Mouse (Mus musculus) embryonic facial prominence, embryonic 11.5 days (tissue): ENCODE measurements around the gene Bnipl. TPM values are rescaled to one million over a fixed set of nuclear protein-coding genes. Genes with fewer than 3 reads are reported as not detected.

Experiments
- ATAC-seq: fragments of 200-750 bp; cut with Nextera tagmentation; replicated peaks from 2 replicates; pipeline ENCODE4 v1.8.0; 2017; ENCODE audit warnings: low read depth; ENCODE audit not compliant: insufficient number of reproducible peaks, low FRiP score, low TSS enrichment
- DNase-seq: peaks from one replicate; pipeline ENCODE4 v3.0.0-alpha.2; 2015; ENCODE audit warnings: low spot score
- H3K27ac ChIP-seq: fragments of 300-500 bp; sonication (generic); replicated peaks from 2 replicates; pipeline ENCODE4 v1.5.1; 2014; ENCODE audit warnings: mild to moderate bottlenecking, low read depth, low read length, control low read depth
- H3K27me3 ChIP-seq: fragments of 300-500 bp; sonication (generic); 2 replicates; pipeline ENCODE4 v1.6.1; 2014; ENCODE audit warnings: mild to moderate bottlenecking, low read length, moderate library complexity, mixed read lengths; ENCODE audit not compliant: control insufficient read depth, insufficient read depth
- H3K36me3 ChIP-seq: fragments of 300-500 bp; sonication (generic); replicated peaks from 2 replicates; pipeline ENCODE4 v1.6.1; 2014; ENCODE audit warnings: low read depth, mild to moderate bottlenecking, low read length, moderate library complexity, mixed read lengths; ENCODE audit not compliant: control insufficient read depth, insufficient read depth
- H3K4me1 ChIP-seq: fragments of 300-500 bp; sonication (generic); 2 replicates; pipeline ENCODE4 v1.6.1; 2014; ENCODE audit warnings: low read length, mixed read lengths; ENCODE audit not compliant: control insufficient read depth, insufficient read depth
- H3K4me2 ChIP-seq: fragments of 300-500 bp; sonication (generic); 2 replicates; pipeline ENCODE4 v1.6.1; 2014; ENCODE audit warnings: low read depth, mild to moderate bottlenecking, control low read depth, low read length, moderate library complexity
- H3K4me3 ChIP-seq: fragments of 300-500 bp; sonication (generic); 2 replicates; pipeline ENCODE4 v1.5.1; 2014; ENCODE audit warnings: low read depth, low read length, control low read depth
- H3K9ac ChIP-seq: fragments of 300-500 bp; sonication (generic); replicated peaks from 2 replicates; pipeline ENCODE4 v1.6.1; 2014; ENCODE audit warnings: mild to moderate bottlenecking, control low read depth, low read length
- H3K9me3 ChIP-seq: fragments of 300-500 bp; sonication (generic); replicated peaks from 2 replicates; pipeline ENCODE4 v1.6.1; 2016; ENCODE audit warnings: mild to moderate bottlenecking, low read length, inconsistent platforms, mixed read lengths; ENCODE audit not compliant: control insufficient read depth
- WGBS: fragments of 180-500 bp; shearing (Covaris S2); extraction: QIAGEN DNeasy Blood & Tissue Kit; methylation state at CpG from one replicate; pipeline ENCODE4 v1.1.7; 2014; 5-methylcytosine and 5-hydroxymethylcytosine counted together
- polyA plus RNA-seq: library from polyadenylated mRNA; unstranded; fragments of >200 nt; fragmentation: Nextera tagmentation; extraction: Ambion mirVana; gene quantifications from 2 replicates; pipeline ENCODE4 v1.2.1, GENCODE M21; 2014

The Bnipl gene
- polyA plus RNA-seq, 1 experiment from 2014 or later = 2.9 TPM

DNA sequence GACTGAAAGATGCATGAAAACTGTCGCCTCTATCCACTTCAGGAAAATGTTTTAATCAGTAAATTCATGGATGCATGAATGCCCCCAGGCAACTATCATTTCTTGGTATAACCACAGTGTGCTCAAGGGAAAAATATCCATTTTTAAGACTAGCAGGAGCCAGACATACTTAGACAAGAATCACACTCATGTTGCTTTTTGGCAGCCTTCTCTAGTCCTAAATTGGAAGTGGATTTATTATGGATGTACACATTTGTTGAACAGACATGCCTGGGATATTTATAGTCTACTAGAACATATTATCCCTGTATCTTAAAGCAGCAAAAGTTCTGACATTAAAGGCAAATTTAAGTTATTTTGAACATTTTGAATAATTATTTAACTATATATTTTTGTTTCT, 13.7 kb upstream of the Bnipl start:
- no peaks in the 10 kb centered on the region for H3K4me1 ChIP-seq
- DNase-seq = no peak
- H3K4me3 ChIP-seq = no peak overlapping the region
- H3K36me3 ChIP-seq = peaks cover 8% of the 10 kb centered on the region
- no peak overlapping the region for H3K9ac ChIP-seq
- no peak overlapping the region for H3K27ac ChIP-seq
- no peak overlapping the region for H3K4me2 ChIP-seq
- 84% methylated on average over 1 of the region's 1 CpGs for WGBS
- no peaks in the 10 kb centered on the region for H3K9me3 ChIP-seq
- no peak for ATAC-seq
- no peaks in the 10 kb centered on the region for H3K27me3 ChIP-seq

DNA sequence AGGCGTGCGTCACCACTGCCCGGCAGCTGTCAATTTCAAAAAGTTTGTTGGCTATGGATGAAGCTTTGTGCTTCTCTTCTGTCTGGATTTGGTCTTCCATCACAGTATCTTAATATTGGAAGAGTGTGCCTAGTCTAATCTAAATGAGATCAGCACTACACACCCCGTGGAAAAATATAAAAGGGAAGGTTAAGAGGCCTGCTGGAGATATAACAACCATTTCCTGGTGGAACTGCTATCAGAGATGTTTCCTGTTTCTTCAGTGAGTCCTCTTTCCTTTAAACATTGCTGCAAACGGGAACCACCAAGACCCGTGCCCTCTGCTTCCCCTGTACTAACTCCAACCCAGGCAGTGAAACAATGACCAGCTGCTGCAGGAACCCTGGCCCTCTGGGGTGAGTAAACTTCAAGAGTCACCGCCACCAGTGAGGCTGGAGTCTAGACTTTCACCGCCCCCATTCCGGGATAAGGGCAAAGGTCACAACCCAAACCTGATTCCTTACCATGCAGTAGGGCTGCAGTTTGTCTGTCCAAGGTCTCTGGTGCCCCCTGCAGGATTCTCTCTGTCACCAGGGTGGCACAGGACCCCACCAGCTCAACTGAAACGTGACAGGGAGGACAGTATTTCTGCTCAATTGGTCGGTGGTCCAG, 12.2 kb upstream of the Bnipl start:
- Histone ChIP-seq H3K36me3 (peaks cover 12% of the 10 kb centered on the region), H3K4me2 (no peak overlapping the region), H3K9ac (no peak overlapping the region), H3K27me3 (no peaks in the 10 kb centered on the region), H3K27ac (no peak overlapping the region), H3K9me3 (no peaks in the 10 kb centered on the region), H3K4me1 (no peaks in the 10 kb centered on the region), H3K4me3 (no peak overlapping the region)
- ATAC-seq (0 out of 2 replicates have a peak, but pooled peaks have one; percentile 67), DNase-seq (peak; percentile 66)
- 39% methylated on average over 11 of the region's 11 CpGs for WGBS

DNA sequence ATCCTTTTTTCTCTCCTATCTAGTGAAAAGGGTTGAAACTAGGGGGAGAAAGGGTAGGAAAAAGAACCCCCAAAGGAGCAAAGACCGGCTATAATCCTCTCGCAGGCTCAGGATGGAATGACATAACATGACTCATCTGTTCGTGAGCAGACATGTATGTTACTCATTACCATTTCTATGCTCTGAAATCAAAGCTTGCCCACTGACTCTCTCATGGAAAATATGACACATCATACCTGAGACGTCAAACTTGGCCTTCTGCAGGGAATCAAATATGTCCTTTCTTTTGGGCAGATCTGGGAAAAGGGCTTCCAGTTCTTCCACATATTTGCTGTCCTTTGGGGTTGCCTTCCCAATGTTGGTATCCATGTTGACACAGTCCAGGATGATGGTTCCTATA, 11.0 kb upstream of the Bnipl start:
- 86% methylated on average over 4 of the region's 4 CpGs for WGBS
- no peaks in the 10 kb centered on the region for H3K9me3 ChIP-seq

DNA sequence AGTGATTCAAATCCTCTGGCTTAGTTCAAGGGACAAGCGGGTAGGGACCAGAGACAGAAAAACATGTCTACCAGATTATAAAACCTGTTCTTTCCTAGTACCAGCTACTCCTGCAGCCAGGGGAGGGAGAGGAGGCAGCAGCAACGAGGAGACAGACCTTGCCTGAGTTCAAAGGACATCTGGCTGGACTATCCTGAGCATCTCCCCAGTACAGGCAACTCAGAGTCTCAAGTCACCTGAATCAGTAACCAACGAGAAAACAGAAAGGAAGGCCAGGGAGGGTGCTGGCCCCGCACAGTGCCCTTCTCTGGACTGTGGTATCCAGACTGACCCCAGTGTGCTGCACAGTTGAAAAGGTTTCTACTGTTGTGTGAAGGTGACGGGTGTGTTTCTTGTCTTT, 5.9 kb upstream of the Bnipl start:
- Histone ChIP-seq H3K36me3 (peaks cover 12% of the 10 kb centered on the region), H3K27ac (no peak overlapping the region), H3K4me1 (no peaks in the 10 kb centered on the region), H3K4me3 (no peak overlapping the region), H3K9ac (no peak overlapping the region), H3K4me2 (no peak overlapping the region), H3K27me3 (no peaks in the 10 kb centered on the region), H3K9me3 (no peaks in the 10 kb centered on the region)
- no peak for ATAC-seq
- 86% methylated on average over 5 of the region's 5 CpGs for WGBS
- no peak for DNase-seq

More for the DNA sequence above, 11.0 kb upstream of the Bnipl start:
- no peak overlapping the region for H3K9ac ChIP-seq
- H3K4me3 ChIP-seq = no peak overlapping the region
- no peak for ATAC-seq
- peaks cover 13% of the 10 kb centered on the region for H3K36me3 ChIP-seq
- no peak overlapping the region for H3K4me2 ChIP-seq
- no peak for DNase-seq
- H3K4me1 ChIP-seq = no peaks in the 10 kb centered on the region
- no peak overlapping the region for H3K27ac ChIP-seq
- no peaks in the 10 kb centered on the region for H3K27me3 ChIP-seq

DNA sequence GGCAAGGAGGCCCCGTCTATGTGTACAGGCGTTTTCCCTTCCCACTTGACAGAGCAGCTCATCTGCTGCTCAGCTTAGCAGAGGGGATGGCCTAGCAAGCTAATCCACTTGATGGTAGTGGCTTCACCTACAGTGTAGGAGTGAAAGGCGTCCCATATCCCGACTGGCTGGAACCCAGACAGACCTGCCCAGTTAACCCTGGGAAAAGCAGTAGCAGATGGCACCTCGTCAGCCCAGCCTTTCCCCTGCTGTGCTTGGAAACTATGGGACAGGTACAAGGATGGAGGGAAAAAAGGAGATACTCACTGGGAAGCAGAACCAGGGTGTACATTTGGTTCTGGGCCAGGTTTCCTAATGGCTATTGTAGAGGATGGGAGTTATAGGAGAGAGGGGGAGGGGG, 632 bp downstream of the Bnipl start:
- Histone ChIP-seq H3K4me3 (no peak overlapping the region), H3K9ac (no peak overlapping the region), H3K9me3 (no peaks in the 10 kb centered on the region), H3K4me1 (no peaks in the 10 kb centered on the region), H3K27ac (no peak overlapping the region), H3K36me3 (no peaks in the 10 kb centered on the region; the same call in 1 of the 2 replicates), H3K4me2 (no peak overlapping the region), H3K27me3 (no peaks in the 10 kb centered on the region)
- ATAC-seq (no peak), DNase-seq (no peak)
- 75% methylated on average over 5 of the region's 5 CpGs for WGBS

DNA sequence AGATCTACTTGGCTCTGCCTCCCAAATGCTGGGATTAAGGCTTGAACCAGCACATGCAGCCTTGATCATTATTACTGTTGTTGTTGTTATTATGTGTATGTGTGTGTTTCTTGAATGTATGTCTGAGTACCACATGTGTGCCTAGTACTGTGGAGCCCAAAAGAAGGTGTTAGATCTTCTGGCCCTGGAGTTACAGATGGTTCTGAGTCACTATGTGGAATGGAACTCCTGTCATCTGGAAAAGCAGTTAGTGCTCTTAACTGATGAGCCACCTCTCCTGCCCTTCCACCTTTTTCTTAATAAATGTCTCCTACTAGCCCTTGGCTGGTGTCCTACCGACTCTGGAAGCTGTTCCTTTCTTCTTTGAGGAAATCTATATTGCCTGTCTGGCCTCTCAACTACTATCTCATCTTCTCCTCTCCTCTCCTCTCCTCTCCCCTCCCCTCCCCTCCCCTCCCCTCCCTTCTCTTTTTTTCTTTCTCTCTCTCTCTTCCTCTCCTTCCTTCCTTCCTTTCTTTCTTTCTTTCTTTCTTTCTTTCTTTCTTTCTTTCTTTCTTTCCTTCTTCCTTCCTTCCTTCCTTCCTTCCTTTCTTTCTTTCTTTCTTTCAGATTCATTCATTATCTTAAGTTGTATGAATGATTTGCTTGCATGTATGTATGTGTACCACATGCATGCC, 3.2 kb downstream of the Bnipl start:
- 73% methylated on average over 1 of the region's 1 CpGs for WGBS
- ATAC-seq = no peak
- H3K4me2 ChIP-seq = no peak overlapping the region
- H3K27me3 ChIP-seq = no peaks in the 10 kb centered on the region
- H3K9me3 ChIP-seq = no peaks in the 10 kb centered on the region
- no peak for DNase-seq
- no peak overlapping the region for H3K9ac ChIP-seq
- H3K27ac ChIP-seq = no peak overlapping the region
- H3K4me3 ChIP-seq = no peak overlapping the region
- H3K4me1 ChIP-seq = no peaks in the 10 kb centered on the region
- no peaks in the 10 kb centered on the region for H3K36me3 ChIP-seq

DNA sequence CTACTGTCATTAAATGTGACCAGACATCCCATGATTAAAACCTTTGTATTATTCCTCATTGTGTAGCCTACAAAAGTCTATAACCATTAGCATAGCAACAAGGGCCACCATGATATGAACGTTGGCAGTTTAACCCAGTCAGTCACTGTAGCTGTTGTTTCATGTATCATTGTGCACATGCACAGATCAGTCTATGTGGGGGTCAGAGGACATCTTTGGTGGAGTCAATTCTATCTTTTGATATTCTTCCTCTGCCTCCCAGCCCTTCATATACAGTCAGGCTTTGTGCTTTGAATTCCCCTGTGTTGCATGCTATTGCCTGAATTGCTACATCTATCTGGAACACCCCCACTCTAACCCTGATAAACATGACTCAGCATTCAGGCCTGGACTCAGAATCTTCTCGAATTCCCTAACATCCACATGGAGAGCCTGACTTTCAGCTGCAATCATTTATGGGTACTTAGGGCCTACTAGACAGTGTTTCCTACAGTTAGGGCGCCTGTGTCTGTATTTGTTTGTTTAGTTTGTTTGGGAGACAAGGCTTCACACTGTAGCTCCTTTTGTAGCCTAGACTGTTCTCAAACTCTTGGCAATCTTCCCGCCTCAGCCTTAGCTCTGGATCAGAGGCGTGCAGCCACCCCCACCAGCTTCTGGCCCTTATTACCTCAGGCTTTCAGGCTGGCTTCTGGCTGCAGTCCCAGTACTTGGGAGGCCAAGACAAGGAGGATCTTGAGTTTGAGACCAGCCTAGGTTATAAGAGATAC, 4.3 kb downstream of the Bnipl start:
- Histone ChIP-seq H3K9me3 (no peaks in the 10 kb centered on the region), H3K4me2 (no peak overlapping the region), H3K4me3 (no peak overlapping the region), H3K4me1 (no peaks in the 10 kb centered on the region), H3K27me3 (no peaks in the 10 kb centered on the region), H3K36me3 (no peaks in the 10 kb centered on the region), H3K9ac (no peak overlapping the region), H3K27ac (no peak overlapping the region)
- DNase-seq (no peak), ATAC-seq (no peak)
- 88% methylated on average over 5 of the region's 5 CpGs for WGBS

DNA sequence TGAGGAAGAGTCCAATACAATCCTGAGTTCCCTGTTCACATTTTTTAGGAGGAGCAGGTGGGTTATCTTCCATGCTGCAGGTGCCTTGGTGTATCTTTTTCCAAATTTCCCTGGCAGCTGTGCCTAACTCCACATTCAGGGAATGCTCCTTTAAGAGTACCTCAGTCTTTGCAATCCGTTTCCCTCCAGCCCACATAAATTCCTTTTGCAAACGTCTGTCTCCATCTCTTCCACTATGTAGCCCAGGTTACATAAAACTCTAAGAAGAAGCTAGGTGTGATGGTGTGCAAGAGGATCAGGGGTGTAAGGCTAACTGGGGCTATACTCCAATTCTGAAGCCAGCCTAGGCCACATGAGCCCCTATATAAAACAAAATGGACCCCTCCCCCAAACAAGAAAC, 7.9 kb downstream of the Bnipl start:
- no peak overlapping the region for H3K4me3 ChIP-seq
- no peaks in the 10 kb centered on the region for H3K27me3 ChIP-seq
- H3K4me1 ChIP-seq = no peaks in the 10 kb centered on the region; the same call in 1 of the 2 replicates
- WGBS = 86% methylated on average over 2 of the region's 2 CpGs
- no peak for DNase-seq
- no peak for ATAC-seq
- H3K27ac ChIP-seq = no peak overlapping the region
- H3K9me3 ChIP-seq = no peaks in the 10 kb centered on the region
- no peak overlapping the region for H3K4me2 ChIP-seq
- no peaks in the 10 kb centered on the region for H3K36me3 ChIP-seq
- H3K9ac ChIP-seq = no peak overlapping the region
